Mouse (Mus musculus) G1E (cell line): ENCODE measurements around the gene Shank2. TPM values are rescaled to one million over a fixed set of nuclear protein-coding genes. Genes with fewer than 3 reads are reported as not detected.

Experiments used
- ATAC-seq: 2 replicates; pipeline ENCODE4 v1.8.0; 2016; ENCODE audit warnings: mild to moderate bottlenecking; ENCODE audit not compliant: insufficient number of reproducible peaks, poor library complexity, low FRiP score, severe bottlenecking; ENCODE audit errors: extremely low read depth
- DNase-seq: peaks from one replicate; pipeline ENCODE4 v3.0.0; 2012; ENCODE audit warnings: low spot score
- H3K27me3 ChIP-seq: 2 replicates; pipeline ENCODE4 v1.6.1; 2012; ENCODE audit warnings: mild to moderate bottlenecking, low read length, inconsistent platforms; ENCODE audit not compliant: insufficient read depth
- H3K36me3 ChIP-seq: replicated peaks from 2 replicates; pipeline ENCODE3; 2012; ENCODE audit warnings: mild to moderate bottlenecking, inconsistent platforms
- H3K4me1 ChIP-seq: 2 replicates; pipeline ENCODE4 v1.6.1; 2012; ENCODE audit warnings: low read depth, low read length, inconsistent platforms, mixed read lengths; ENCODE audit not compliant: insufficient read depth
- H3K4me3 ChIP-seq: 2 replicates; pipeline ENCODE4 v1.5.1; 2012; ENCODE audit warnings: low read depth, mild to moderate bottlenecking, inconsistent platforms, low read length, moderate library complexity, mixed read lengths
- H3K9me3 ChIP-seq: replicated peaks from 2 replicates; pipeline ENCODE4 v1.6.1; 2012; ENCODE audit warnings: inconsistent platforms
- CTCF ChIP-seq: IDR thresholded peaks from 2 replicates; pipeline ENCODE4 v1.5.1; 2012; ENCODE audit warnings: low read depth, low read length, inconsistent platforms, mixed read lengths
- GATA1 ChIP-seq: IDR thresholded peaks from 2 replicates; pipeline ENCODE4 v1.6.1; 2012; ENCODE audit warnings: borderline replicate concordance, low read length, inconsistent platforms, mixed read lengths
- GATA2 ChIP-seq: IDR thresholded peaks from 2 replicates; pipeline ENCODE4 v1.6.1; 2012; ENCODE audit warnings: low read depth, low read length, inconsistent platforms, borderline replicate concordance
- POLR2AphosphoS5 ChIP-seq: IDR thresholded peaks from 2 replicates; pipeline ENCODE4 v1.6.1; 2012; ENCODE audit warnings: low read depth, low read length, inconsistent platforms; ENCODE audit not compliant: insufficient replicate concordance
- TAL1 ChIP-seq: conservative IDR thresholded peaks from 2 replicates; pipeline ENCODE4 v1.6.1; 2012; ENCODE audit warnings: low read depth, low read length, inconsistent platforms, mixed read lengths
- polyA plus RNA-seq: library from polyadenylated mRNA; stranded (reverse); fragments of >175 nt; gene quantifications from 2 replicates; pipeline ENCODE4 v1.2.3, GENCODE M21; 2012
- total RNA-seq, 2 experiments: library from RNA; stranded (forward) in 1 of 2; stranded (reverse) in 1 of 2; fragments of 200-1000 nt in 1 of 2; fragments of >200 nt in 1 of 2; fragmentation: Nextera tagmentation in 1 of 2; gene quantifications; 2 replicates each; pipeline ENCODE4 v1.2.3; 2014 to 2017

The Shank2 gene
- total and polyA plus RNA-seq, 3 experiments = 0.05 TPM; not detected in 2

DNA sequence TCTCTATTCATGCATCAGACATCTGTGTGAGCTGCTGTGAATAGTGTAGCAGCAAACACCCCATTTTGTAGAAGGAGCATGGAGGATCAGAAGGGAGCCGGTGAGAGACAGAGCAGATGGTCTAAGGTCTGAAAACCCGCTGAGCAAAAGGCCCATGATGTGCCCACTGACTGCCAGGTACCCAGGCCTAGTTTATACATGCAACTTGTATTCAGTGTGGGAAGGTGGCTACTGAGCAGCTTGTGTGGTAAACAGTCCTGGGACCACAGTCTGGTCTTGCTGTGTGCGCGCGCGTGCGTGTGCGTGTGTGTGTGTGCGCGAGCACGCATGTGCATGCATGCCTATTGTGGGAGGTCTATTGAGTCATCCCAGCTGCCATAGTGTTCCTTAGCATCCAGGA lies 35.8 kb downstream of the Shank2 start:
- no peak overlapping the region for H3K4me3 ChIP-seq
- TF ChIP-seq CTCF (no peak), GATA1 (no peak), TAL1 (no peak), GATA2 (no peak), POLR2AphosphoS5 (no peak)
- ATAC-seq = no peak
- H3K36me3 ChIP-seq = no peaks in the 10 kb centered on the region
- DNase-seq = no peak
- H3K9me3 ChIP-seq = no peaks in the 10 kb centered on the region
- H3K27me3 ChIP-seq = peaks cover 12% of the 10 kb centered on the region
- H3K4me1 ChIP-seq = peaks cover 40% of the 10 kb centered on the region

- TF ChIP-seq TAL1 (no peak), CTCF (no peak), POLR2AphosphoS5 (no peak), GATA2 (no peak), GATA1 (no peak)
- ATAC-seq (no peak), DNase-seq (no peak)
- H3K27me3 ChIP-seq = peaks cover 12% of the 10 kb centered on the region
- peaks cover 36% of the 10 kb centered on the region for H3K4me1 ChIP-seq
- H3K9me3 ChIP-seq = no peaks in the 10 kb centered on the region
- H3K4me3 ChIP-seq = no peak overlapping the region
- no peaks in the 10 kb centered on the region for H3K36me3 ChIP-seq
These were observed 36.4 kb downstream of the Shank2 start for GRCm38 (mm10) chr7:144037966-144038669.

GRCm38 (mm10) chr7:144038741-144039140 lies 37.0 kb downstream of the Shank2 start:
- Histone ChIP-seq H3K4me1 (peaks cover 31% of the 10 kb centered on the region), H3K36me3 (no peaks in the 10 kb centered on the region), H3K9me3 (no peaks in the 10 kb centered on the region), H3K27me3 (peaks cover 15% of the 10 kb centered on the region), H3K4me3 (no peak overlapping the region)
- ATAC-seq (no peak), DNase-seq (no peak)
- TF ChIP-seq GATA2 (no peak), POLR2AphosphoS5 (no peak), GATA1 (no peak), TAL1 (no peak), CTCF (no peak)

DNA sequence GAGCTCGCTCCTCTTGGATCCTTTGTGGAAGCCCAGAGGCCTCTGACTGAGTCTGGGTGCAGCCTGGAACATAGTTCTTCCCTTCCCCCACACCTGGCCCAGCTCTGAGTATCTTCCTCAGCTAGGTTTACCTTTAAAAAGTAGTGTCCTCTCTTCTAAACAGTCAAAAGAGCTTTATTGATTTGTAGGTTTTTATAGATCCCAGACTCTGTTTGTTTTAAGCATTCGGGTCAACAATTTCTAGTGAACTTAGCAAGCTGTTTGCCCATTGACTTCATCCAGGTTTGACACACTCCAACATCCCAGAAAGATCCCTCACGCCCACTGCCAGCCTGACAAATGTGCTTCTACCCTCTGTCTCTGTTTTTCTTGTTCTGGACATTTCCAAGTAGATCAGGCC lies 38.6 kb downstream of the Shank2 start:
- H3K36me3 ChIP-seq = no peaks in the 10 kb centered on the region
- H3K9me3 ChIP-seq = no peaks in the 10 kb centered on the region
- H3K27me3 ChIP-seq = peaks cover 15% of the 10 kb centered on the region
- DNase-seq (no peak), ATAC-seq (no peak)
- no peak overlapping the region for H3K4me3 ChIP-seq
- peaks cover 24% of the 10 kb centered on the region for H3K4me1 ChIP-seq
- TF ChIP-seq GATA1 (no peak), POLR2AphosphoS5 (no peak), CTCF (no peak), GATA2 (no peak), TAL1 (no peak)

- no peaks in the 10 kb centered on the region for H3K9me3 ChIP-seq
- no peak for DNase-seq
- no peak overlapping the region for H3K4me3 ChIP-seq
- no peaks in the 10 kb centered on the region for H3K36me3 ChIP-seq
- TF ChIP-seq GATA1 (no peak), POLR2AphosphoS5 (no peak), GATA2 (no peak), CTCF (no peak), TAL1 (no peak)
- no peaks in the 10 kb centered on the region for H3K4me1 ChIP-seq
- H3K27me3 ChIP-seq = peaks cover 19% of the 10 kb centered on the region
- no peak for ATAC-seq
These were observed 50.3 kb downstream of the Shank2 start for GRCm38 (mm10) chr7:144052076-144052475.

DNA sequence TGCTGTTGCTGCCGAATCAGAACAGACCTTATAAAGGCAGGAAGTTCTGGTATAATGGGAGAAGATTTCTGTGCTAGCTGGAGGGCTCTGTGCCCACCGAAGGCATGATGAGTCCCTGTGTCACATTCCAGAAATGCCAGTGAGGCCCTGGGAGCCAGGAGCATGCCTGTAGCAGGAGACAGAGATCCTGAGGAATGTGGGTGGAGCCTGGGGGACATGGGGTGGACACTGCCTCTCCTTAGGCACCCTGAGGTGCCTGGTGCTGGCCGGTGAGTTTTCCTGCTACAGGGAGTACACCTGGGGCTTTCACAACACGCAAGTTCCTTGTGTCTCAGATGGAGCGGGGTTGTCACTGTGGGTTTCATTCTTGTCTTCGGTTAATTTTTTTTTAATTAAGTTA lies 53.5 kb downstream of the Shank2 start:
- no peak for ATAC-seq
- Histone ChIP-seq H3K4me3 (no peak overlapping the region), H3K27me3 (peaks cover 23% of the 10 kb centered on the region), H3K9me3 (no peaks in the 10 kb centered on the region), H3K4me1 (no peaks in the 10 kb centered on the region), H3K36me3 (no peaks in the 10 kb centered on the region)
- TF ChIP-seq TAL1 (no peak), POLR2AphosphoS5 (no peak), CTCF (no peak), GATA1 (no peak), GATA2 (no peak)
- DNase-seq = no peak
